Mouse (Mus musculus): ENCODE measurements around the gene Olfr1298.

- TF ChIP-seq CEBPB (IDR thresholded peaks at IDR 0.05; ENCODE audit: insufficient read depth, poor library complexity, severe bottlenecking) (no peak), POLR2A (IDR thresholded peaks at IDR 0.05; ENCODE audit: insufficient read length, low read depth) (no peak), MAX (IDR thresholded peaks at IDR 0.05; ENCODE audit: low read depth) (no peak), TCF12 (IDR thresholded peaks at IDR 0.05; ENCODE audit: insufficient read depth, poor library complexity, severe bottlenecking) (no peak), MYOG (IDR thresholded peaks at IDR 0.05; ENCODE audit: control insufficient read depth in 1 of 3, insufficient read depth in 1 of 3, insufficient read length in 2 of 3, low read depth in 2 of 3) (no peak), POLR2AphosphoS2 (IDR thresholded peaks at IDR 0.05; ENCODE audit: insufficient read length, low read depth) (no peak), E2F4 (IDR thresholded peaks at IDR 0.05; ENCODE audit: insufficient read depth) (no peak), USF1 (IDR thresholded peaks at IDR 0.05; ENCODE audit: low read depth) (no peak), MYOD1 (IDR thresholded peaks at IDR 0.05; ENCODE audit: control insufficient read depth in 1 of 3, insufficient read length in 2 of 3, low read depth in 2 of 3) (no peak)
These were observed 12.1 kb upstream of the Olfr1298 start, which contains the start of gene Olfr1299 for GRCm38 (mm10) chr2:111661119-111661518.

All from myocyte (in vitro differentiated cells).